Mouse (Mus musculus): ENCODE measurements around the gene Casp3. TPM values are rescaled to one million over a fixed set of nuclear protein-coding genes. Genes with fewer than 3 reads are reported as not detected.

The Casp3 gene
- 48.9 TPM for polyA plus RNA-seq (2014; fragmentation: Illumina TruSeq; extraction: RNeasy Lipid Tissue Mini Kit (QIAGEN cat#74804); ENCODE audit: low read depth, low replicate concordance)

DNA sequence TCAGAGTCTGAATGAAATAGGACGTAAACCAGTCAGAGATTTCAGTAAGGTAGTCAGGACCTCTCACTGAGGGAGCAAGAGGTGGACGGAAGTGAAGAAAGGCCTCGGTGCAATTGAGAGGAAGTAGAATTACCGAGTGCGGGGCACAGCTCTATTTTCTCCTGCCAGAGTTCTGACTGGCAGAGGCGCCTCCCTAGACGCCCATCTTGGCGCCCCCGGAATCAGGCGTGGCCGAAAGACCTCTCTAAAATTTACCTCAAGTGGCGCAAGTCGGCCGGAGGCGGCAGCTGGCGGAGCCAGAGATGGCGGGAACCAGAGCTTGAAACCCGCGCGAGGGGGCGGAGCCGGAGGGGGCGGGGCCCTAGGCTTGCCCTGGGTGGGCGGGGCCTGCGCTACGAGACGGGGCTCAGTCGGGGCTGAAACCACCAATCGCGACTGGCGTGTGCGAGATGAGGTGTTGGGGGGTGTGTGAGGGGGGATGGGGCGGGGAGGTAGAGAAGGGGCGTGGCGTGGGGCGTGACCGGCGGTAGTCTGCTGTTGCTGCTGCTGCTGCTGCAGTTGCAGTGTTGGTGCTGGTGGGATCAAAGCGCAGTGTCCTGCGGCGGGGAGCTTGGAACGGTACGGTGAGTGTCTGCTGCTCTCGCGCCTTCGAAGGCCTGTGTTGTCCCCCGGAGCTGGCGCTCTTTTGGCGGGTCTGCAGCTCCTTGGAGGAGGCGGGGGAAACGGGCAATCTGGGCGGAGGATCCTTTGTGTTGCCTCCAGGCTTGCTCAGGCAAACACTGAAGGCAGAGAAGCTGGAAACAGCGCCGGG lies at the start of gene Casp3, which contains the start of gene Primpol:
Casp3 (plus strand) TSS at position 413 of the 811 bp plus-strand sequence.
Primpol (minus strand) TSS at position 334 of the 811 bp plus-strand sequence.

Other genes with a start within 250 kb of the Casp3 start
- 381 TPM for gene Acsl1, start 146.3 kb upstream of the Casp3 start, polyA plus RNA-seq (2014; fragmentation: Illumina TruSeq; extraction: RNeasy Lipid Tissue Mini Kit (QIAGEN cat#74804); ENCODE audit: low read depth, low replicate concordance)
- 1.9 TPM for gene Cenpu, start 65.3 kb upstream of the Casp3 start, polyA plus RNA-seq (2014; fragmentation: Illumina TruSeq; extraction: RNeasy Lipid Tissue Mini Kit (QIAGEN cat#74804); ENCODE audit: low read depth, low replicate concordance)
- gene Primpol, start 79 bp upstream of the Casp3 start, polyA plus RNA-seq (2014; fragmentation: Illumina TruSeq; extraction: RNeasy Lipid Tissue Mini Kit (QIAGEN cat#74804); ENCODE audit: low read depth, low replicate concordance) = 13.3 TPM
- 96.5 TPM for gene Irf2, start 122.4 kb downstream of the Casp3 start, polyA plus RNA-seq (2014; fragmentation: Illumina TruSeq; extraction: RNeasy Lipid Tissue Mini Kit (QIAGEN cat#74804); ENCODE audit: low read depth, low replicate concordance)

All from kidney, adult 10 weeks (tissue).